Mouse (Mus musculus) C2C12 (cell line): ENCODE measurements around the gene A030014E15Rik.
"Not testable (repeated sequence)": the region's sequence is repeated elsewhere in the genome, so short reads cannot be mapped to it uniquely, and the experiment has no call there.

Experiments
- CEBPB ChIP-seq: IDR thresholded peaks from one replicate; pipeline ENCODE4 v1.6.1; 2011; ENCODE audit warnings: low read depth, mild to moderate bottlenecking, control low read depth, moderate library complexity
- CTCF ChIP-seq: IDR thresholded peaks from one replicate; pipeline ENCODE4 v1.5.1; 2011; ENCODE audit not compliant: control insufficient read depth, insufficient read depth, insufficient read length
- FOSL1 ChIP-seq: IDR thresholded peaks from one replicate; pipeline ENCODE4 v1.8.0; 2011; ENCODE audit warnings: mild to moderate bottlenecking, low read length; ENCODE audit not compliant: poor library complexity, insufficient read depth, severe bottlenecking
- MAX ChIP-seq: IDR thresholded peaks from one replicate; pipeline ENCODE4 v1.6.1; 2011; ENCODE audit warnings: mild to moderate bottlenecking, control low read depth
- MYOD1 ChIP-seq: IDR thresholded peaks from one replicate; pipeline ENCODE4 v1.6.1; 2011; ENCODE audit warnings: low read depth; ENCODE audit not compliant: control insufficient read depth, insufficient read length
- MYOG ChIP-seq: IDR thresholded peaks from one replicate; pipeline ENCODE4 v1.6.1; 2011; ENCODE audit not compliant: control insufficient read depth, insufficient read length; ENCODE audit errors: extremely low read depth
- USF1 ChIP-seq: IDR thresholded peaks from one replicate; pipeline ENCODE4 v1.6.1; 2011; ENCODE audit warnings: low read depth, mild to moderate bottlenecking, control low read depth, moderate library complexity

DNA sequence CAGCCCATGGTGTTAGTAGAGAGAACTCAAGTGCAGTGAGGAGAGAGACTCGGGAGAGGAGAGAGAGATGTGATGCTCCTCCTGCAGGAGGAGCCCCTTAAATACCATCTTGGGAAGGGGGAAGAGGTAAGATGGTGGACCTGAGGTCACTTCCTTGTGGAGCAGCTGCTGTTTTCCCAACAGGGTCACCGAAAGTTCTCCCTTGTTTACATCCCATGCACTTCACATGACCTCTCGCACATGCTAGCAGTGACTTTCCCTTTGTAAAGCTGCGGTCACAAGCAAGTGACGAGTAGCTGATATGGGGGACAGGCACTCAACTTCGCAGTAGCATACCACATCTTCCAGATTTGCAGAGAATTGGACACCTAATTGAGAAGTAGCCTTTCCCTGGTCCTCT lies 6.6 kb downstream of the A030014E15Rik start, which contains the start of gene Gm6217:
- not testable (repeated sequence) for TF ChIP-seq CTCF, CEBPB, MAX, MYOG, USF1, MYOD1, FOSL1
